Mouse (Mus musculus) MEL (cell line): Measurements from ENCODE around the gene Usp33. TPM values are rescaled to one million over a fixed set of nuclear protein-coding genes. Genes with fewer than 3 reads are reported as not detected.

Experiments used
- DNase-seq: peaks from one replicate; pipeline ENCODE4 v3.0.0; 2011; ENCODE audit warnings: low read depth, low spot score
- H3K27ac ChIP-seq: 2 replicates; pipeline ENCODE4 v1.5.1; 2012; ENCODE audit warnings: low read depth, mild to moderate bottlenecking, control low read depth, low read length, moderate library complexity; ENCODE audit not compliant: control insufficient read depth
- H3K27me3 ChIP-seq, 2 experiments: fragments of 150-350 bp in 1 of 2; sonication (generic) in 1 of 2; 2 replicates each; pipeline ENCODE4 v1.6.1; 2012; ENCODE audit warnings: low read length in 2 of 2, mild to moderate bottlenecking in 2 of 2, improper control_type of control experiment in 1 of 2, moderate library complexity in 1 of 2; ENCODE audit not compliant: insufficient read depth in 2 of 2, control insufficient read depth in 1 of 2
- H3K36me3 ChIP-seq, 2 experiments: 2 replicates each; pipeline ENCODE4 v1.6.1; 2012 to 2014; ENCODE audit warnings: low read length in 2 of 2, improper control_type of control experiment in 1 of 2, inconsistent platforms in 1 of 2, mild to moderate bottlenecking in 1 of 2; ENCODE audit not compliant: insufficient read depth in 2 of 2, control insufficient read depth in 1 of 2
- H3K4me1 ChIP-seq, 2 experiments: fragments of 150-350 bp in 1 of 2; sonication (generic) in 1 of 2; 2 replicates each; pipeline ENCODE4 v1.6.1; 2012; ENCODE audit warnings: low read length in 2 of 2, improper control_type of control experiment in 1 of 2, mild to moderate bottlenecking in 1 of 2; ENCODE audit not compliant: insufficient read depth in 2 of 2, control insufficient read depth in 1 of 2
- H3K4me3 ChIP-seq, 2 experiments: fragments of 150-350 bp in 1 of 2; sonication (generic) in 1 of 2; 2 replicates each; pipeline ENCODE4 v1.5.1; 2012; ENCODE audit warnings: low read depth in 2 of 2, low read length in 2 of 2, mild to moderate bottlenecking in 2 of 2, moderate library complexity in 2 of 2, control low read depth in 1 of 2, improper control_type of control experiment in 1 of 2; ENCODE audit not compliant: control insufficient read depth in 1 of 2, insufficient read depth in 1 of 2
- H3K79me2 ChIP-seq: 2 replicates; pipeline ENCODE4 v1.6.1; 2012; ENCODE audit warnings: mild to moderate bottlenecking, low read length, moderate library complexity; ENCODE audit not compliant: control insufficient read depth, poor library complexity, insufficient read depth
- H3K9ac ChIP-seq: 2 replicates; pipeline ENCODE4 v1.6.1; 2012; ENCODE audit warnings: low read depth, mild to moderate bottlenecking, control low read depth, low read length, moderate library complexity; ENCODE audit not compliant: control insufficient read depth, poor library complexity, severe bottlenecking
- H3K9me3 ChIP-seq: fragments of 150-350 bp; sonication (generic); replicated peaks from 2 replicates; pipeline ENCODE4 v1.6.1; 2012; ENCODE audit warnings: mild to moderate bottlenecking, low read length, improper control_type of control experiment, moderate library complexity; ENCODE audit not compliant: insufficient read depth
- BHLHE40 ChIP-seq: IDR thresholded peaks from 2 replicates; pipeline ENCODE4 v1.6.1; 2012; ENCODE audit warnings: low read depth, mild to moderate bottlenecking, inconsistent platforms, low read length, improper control_type of control experiment, borderline replicate concordance
- CHD1 ChIP-seq: IDR thresholded peaks from 2 replicates; pipeline ENCODE4 v1.6.1; 2012; ENCODE audit warnings: low read depth, mild to moderate bottlenecking, inconsistent platforms, low read length, improper control_type of control experiment
- CHD2 ChIP-seq: IDR thresholded peaks from 2 replicates; pipeline ENCODE4 v1.6.1; 2011; ENCODE audit warnings: low read length, improper control_type of control experiment
- CTCF ChIP-seq, 3 experiments: IDR thresholded peaks in 2 of 3; conservative IDR thresholded peaks in 1 of 3; 2 replicates each; pipeline ENCODE4 v1.5.1; 2011 to 2012; ENCODE audit warnings: low read length in 3 of 3, low read depth in 2 of 3, mild to moderate bottlenecking in 2 of 3, improper control_type of control experiment in 1 of 3, inconsistent platforms in 1 of 3, mixed read lengths in 1 of 3, moderate library complexity in 1 of 3; ENCODE audit not compliant: control insufficient read depth in 1 of 3, insufficient read depth in 1 of 3, poor library complexity in 1 of 3, severe bottlenecking in 1 of 3
- E2F4 ChIP-seq: IDR thresholded peaks from 2 replicates; pipeline ENCODE4 v1.6.1; 2011; ENCODE audit warnings: low read depth, low read length, improper control_type of control experiment, borderline replicate concordance
- ELF1 ChIP-seq: IDR thresholded peaks from 2 replicates; pipeline ENCODE4 v1.6.1; 2014; ENCODE audit warnings: low read depth, mild to moderate bottlenecking, inconsistent platforms, low read length, improper control_type of control experiment, moderate library complexity
- EP300 ChIP-seq, 2 experiments: IDR thresholded peaks; 2 replicates each; pipeline ENCODE4 v1.6.1; 2011; ENCODE audit warnings: improper control_type of control experiment in 2 of 2, low read length in 2 of 2, low read depth in 1 of 2, mild to moderate bottlenecking in 1 of 2
- ETS1 ChIP-seq: IDR thresholded peaks from 2 replicates; pipeline ENCODE4 v1.6.1; 2012; ENCODE audit warnings: low read depth, mild to moderate bottlenecking, inconsistent platforms, low read length, improper control_type of control experiment, moderate library complexity
- GABPA ChIP-seq: IDR thresholded peaks from 2 replicates; pipeline ENCODE4 v1.6.1; 2012; ENCODE audit warnings: low read depth, mild to moderate bottlenecking, inconsistent platforms, low read length, improper control_type of control experiment, moderate library complexity
- GATA1 ChIP-seq: IDR thresholded peaks from 2 replicates; pipeline ENCODE4 v1.6.1; 2011; ENCODE audit warnings: low read depth, low read length, improper control_type of control experiment
- JUND ChIP-seq: IDR thresholded peaks from 2 replicates; pipeline ENCODE4 v1.6.1; 2011; ENCODE audit warnings: low read depth, mild to moderate bottlenecking, improper control_type of control experiment, low read length
- KAT2A ChIP-seq: conservative IDR thresholded peaks from 2 replicates; pipeline ENCODE4 v1.6.1; 2012; ENCODE audit warnings: low read depth, low read length, improper control_type of control experiment, inconsistent platforms
- MAX ChIP-seq: IDR thresholded peaks from 2 replicates; pipeline ENCODE4 v1.6.1; 2011; ENCODE audit warnings: low read length, improper control_type of control experiment
- MAZ ChIP-seq: IDR thresholded peaks from 2 replicates; pipeline ENCODE4 v1.6.1; 2012; ENCODE audit warnings: low read depth, mild to moderate bottlenecking, inconsistent platforms, low read length, improper control_type of control experiment
- MYC ChIP-seq: IDR thresholded peaks from 2 replicates; pipeline ENCODE4 v1.6.1; 2011; ENCODE audit warnings: low read depth, mild to moderate bottlenecking, low read length, improper control_type of control experiment, moderate library complexity
- POLR2AphosphoS2 ChIP-seq: IDR thresholded peaks from 2 replicates; pipeline ENCODE4 v1.6.1; 2011; ENCODE audit warnings: low read length, improper control_type of control experiment
- RAD21 ChIP-seq: IDR thresholded peaks from 2 replicates; pipeline ENCODE4 v1.6.1; 2011; ENCODE audit warnings: mild to moderate bottlenecking, low read depth, low read length, improper control_type of control experiment
- RCOR1 ChIP-seq: IDR thresholded peaks from 2 replicates; pipeline ENCODE4 v1.6.1; 2012; ENCODE audit warnings: low read depth, mild to moderate bottlenecking, inconsistent platforms, low read length, improper control_type of control experiment
- SMC3 ChIP-seq: IDR thresholded peaks from 2 replicates; pipeline ENCODE4 v1.6.1; 2011; ENCODE audit warnings: low read depth, low read length, improper control_type of control experiment
- TAL1 ChIP-seq: IDR thresholded peaks from 2 replicates; pipeline ENCODE4 v1.6.1; 2012; ENCODE audit warnings: mild to moderate bottlenecking, inconsistent platforms, low read length, moderate library complexity, mixed read lengths
- TBP ChIP-seq: IDR thresholded peaks from 2 replicates; pipeline ENCODE4 v1.8.0; 2011; ENCODE audit warnings: low read depth, low read length, improper control_type of control experiment
- UBTF ChIP-seq: IDR thresholded peaks from 2 replicates; pipeline ENCODE4 v1.6.1; 2012; ENCODE audit warnings: low read depth, mild to moderate bottlenecking, inconsistent platforms, low read length, improper control_type of control experiment, moderate library complexity, borderline replicate concordance; ENCODE audit not compliant: insufficient read depth
- USF1 ChIP-seq: IDR thresholded peaks from 2 replicates; pipeline ENCODE4 v1.6.1; 2014; ENCODE audit warnings: low read depth, mild to moderate bottlenecking, inconsistent platforms, low read length, improper control_type of control experiment, moderate library complexity
- USF2 ChIP-seq, 2 experiments: IDR thresholded peaks; 2 replicates each; pipeline ENCODE4 v1.6.1; 2011 to 2012; ENCODE audit warnings: improper control_type of control experiment in 2 of 2, low read length in 2 of 2, borderline replicate concordance in 1 of 2, inconsistent platforms in 1 of 2, low read depth in 1 of 2, mild to moderate bottlenecking in 1 of 2; ENCODE audit not compliant: insufficient read depth in 1 of 2
- ZKSCAN1 ChIP-seq: IDR thresholded peaks from 2 replicates; pipeline ENCODE4 v1.6.1; 2012; ENCODE audit warnings: low read depth, mild to moderate bottlenecking, inconsistent platforms, low read length, improper control_type of control experiment, moderate library complexity
- ZNF384 ChIP-seq: IDR thresholded peaks from 2 replicates; pipeline ENCODE4 v1.6.1; 2012; ENCODE audit warnings: low read depth, mild to moderate bottlenecking, inconsistent platforms, low read length, improper control_type of control experiment
- polyA plus RNA-seq, 2 experiments: library from polyadenylated mRNA; stranded (reverse) in 1 of 2; unstranded in 1 of 2; fragments of >175 nt in 1 of 2; fragments of >200 nt in 1 of 2; gene quantifications; 2 replicates each; pipeline versions ENCODE4 v1.2.1 to v1.2.4; 2012; ENCODE audit warnings: low replicate concordance in 2 of 2, low read depth in 1 of 2; ENCODE audit not compliant: insufficient read length in 2 of 2, insufficient read depth in 1 of 2, missing spikeins in 1 of 2
- total RNA-seq: library from RNA; depleted of rRNA; stranded (reverse); fragments of 300-350 nt; gene quantifications from 2 replicates; pipeline ENCODE4 v1.2.3, GENCODE M21; 2012

Gene Usp33
- total and polyA plus RNA-seq, 3 experiments: 32.3 to 34.1 TPM; not detected in 1

- no peak for TF ChIP-seq TAL1
- no peak for TF ChIP-seq CTCF (IDR thresholded peaks at IDR 0.05 in 2 of 3, conservative IDR thresholded peaks at IDR 0.05 in 1 of 3; ENCODE audit: control insufficient read depth in 1 of 3, insufficient read depth in 1 of 3, low read depth in 2 of 3, low read length in 3 of 3, poor library complexity in 1 of 3, severe bottlenecking in 1 of 3)
- no peak for TF ChIP-seq SMC3
- 0 out of 2 replicates have a peak, but pooled peaks have one; percentile 17 for TF ChIP-seq ELF1
- no peak for TF ChIP-seq GABPA
- no peak; the same call in 1 of the 2 replicates for TF ChIP-seq MAZ
- peak; percentile 92 for TF ChIP-seq BHLHE40
- peak; percentile 59; the same call in 1 of the 2 replicates for TF ChIP-seq POLR2AphosphoS2
- TF ChIP-seq JUND: no peak
- peak; percentile 75 for TF ChIP-seq TBP
- TF ChIP-seq MYC: peak; percentile 96
- peak; percentile 97 for TF ChIP-seq CHD2
- TF ChIP-seq ZNF384: no peak
- no peak for TF ChIP-seq RAD21
- TF ChIP-seq, all 39 proteins: peak for 18
Measured at GRCm38 (mm10) chr3:152396278-152396987, 50.2 kb downstream of the Usp33 start (continued).

GRCm38 (mm10) chr3:152396988-152397314 lies 50.7 kb downstream of the Usp33 start:
- peaks cover 7 to 24% of the 10 kb centered on the region in 2 experiments for H3K4me1 ChIP-seq
- H3K9ac ChIP-seq: peak overlapping the region; percentile 97
- H3K4me3 ChIP-seq: peak overlapping the region; percentile 88
- DNase-seq: peak; percentile 64
- H3K79me2 ChIP-seq: peaks cover 58% of the 10 kb centered on the region
- H3K27me3 ChIP-seq: no peaks in the 10 kb centered on the region
- TF ChIP-seq SMC3: 0 out of 2 replicates have a peak, but pooled peaks have one; percentile 11
- TF ChIP-seq CHD1: peak; percentile 31; the same call in 1 of the 2 replicates
- TF ChIP-seq ZNF384: no peak
- H3K27ac ChIP-seq: peak overlapping the region; percentile 96
- peaks cover 2 to 52% of the 10 kb centered on the region in 2 experiments; a peak in 3 of 4 replicates for H3K36me3 ChIP-seq
- H3K9me3 ChIP-seq: no peaks in the 10 kb centered on the region

- Histone ChIP-seq H3K36me3 (peaks cover 2 to 57% of the 10 kb centered on the region in 2 experiments; a peak in 3 of 4 replicates), H3K27me3 (no peaks in the 10 kb centered on the region), H3K4me3 (peak overlapping the region; percentile 88), H3K9ac (peak overlapping the region; percentile 97), H3K79me2 (peaks cover 62% of the 10 kb centered on the region), H3K27ac (peak overlapping the region; percentile 96), H3K9me3 (no peaks in the 10 kb centered on the region), H3K4me1 (peaks cover 10 to 27% of the 10 kb centered on the region in 2 experiments)
- DNase-seq: peak; percentile 71
- TF ChIP-seq EP300 (IDR thresholded peaks at IDR 0.05; ENCODE audit: low read depth in 1 of 2, low read length in 2 of 2) (peak in 1 of 2 experiments; percentile 72; a peak in 2 of 4 replicates), USF1 (no peak), SMC3 (peak; percentile 28; the same call in 1 of the 2 replicates), ZKSCAN1 (no peak), MYC (no peak), JUND (no peak), MAX (no peak), E2F4 (no peak), USF2 (IDR thresholded peaks at IDR 0.05; ENCODE audit: borderline replicate concordance in 1 of 2, insufficient read depth in 1 of 2, low read depth in 1 of 2, low read length in 2 of 2) (no peak), ETS1 (0 out of 2 replicates have a peak, but pooled peaks have one; percentile 7), UBTF (no peak), CTCF (IDR thresholded peaks at IDR 0.05 in 2 of 3, conservative IDR thresholded peaks at IDR 0.05 in 1 of 3; ENCODE audit: control insufficient read depth in 1 of 3, insufficient read depth in 1 of 3, low read depth in 2 of 3, low read length in 3 of 3, poor library complexity in 1 of 3, severe bottlenecking in 1 of 3) (peak in 1 of 3 experiments; percentile 21; a peak in 1 of 6 replicates), GATA1 (peak; percentile 67), KAT2A (no peak), RCOR1 (no peak), CHD2 (no peak)
Measured at GRCm38 (mm10) chr3:152397335-152397940, 51.2 kb downstream of the Usp33 start.
